Mouse (Mus musculus) CH12.LX (cell line): ENCODE results near the gene Alx3. TPM values are rescaled to one million over a fixed set of nuclear protein-coding genes. Genes with fewer than 3 reads are reported as not detected.

Experiments used
- DNase-seq: peaks from one replicate; pipeline ENCODE4 v3.0.0-alpha.2; 2013; ENCODE audit errors: extremely low read depth
- H3K27ac ChIP-seq: 2 replicates; pipeline ENCODE4 v1.5.1; 2012; ENCODE audit warnings: low read depth, mild to moderate bottlenecking, control low read depth, moderate library complexity; ENCODE audit not compliant: insufficient read depth
- H3K27me3 ChIP-seq: replicated peaks from 2 replicates; pipeline ENCODE3; 2012; ENCODE audit warnings: inconsistent platforms
- H3K36me3 ChIP-seq, 2 experiments: replicated peaks in 1 of 2; 2 replicates each; pipeline versions ENCODE3 to v1.6.1; 2012; ENCODE audit warnings: inconsistent platforms in 1 of 2, low read length in 1 of 2, mild to moderate bottlenecking in 1 of 2, mixed read lengths in 1 of 2, moderate library complexity in 1 of 2; ENCODE audit not compliant: control insufficient read depth in 1 of 2, insufficient read depth in 1 of 2
- H3K4me1 ChIP-seq, 2 experiments: 2 replicates each; pipeline ENCODE4 v1.6.1; 2012; ENCODE audit warnings: inconsistent platforms in 1 of 2, moderate library complexity in 1 of 2; ENCODE audit not compliant: insufficient read depth in 2 of 2, control insufficient read depth in 1 of 2
- H3K4me2 ChIP-seq: 2 replicates; pipeline ENCODE4 v1.6.1; 2012; ENCODE audit warnings: low read depth, mild to moderate bottlenecking, control low read depth; ENCODE audit not compliant: poor library complexity, insufficient read depth, severe bottlenecking
- H3K4me3 ChIP-seq, 3 experiments: fragments of 150-350 bp in 1 of 3; sonication (generic) in 1 of 3; replicated peaks in 1 of 3; 2 replicates each; pipeline versions ENCODE3 to v1.5.1; 2011 to 2012; ENCODE audit warnings: low read depth in 2 of 3, low read length in 2 of 3, mild to moderate bottlenecking in 2 of 3, moderate library complexity in 2 of 3, control low read depth in 1 of 3, improper control_type of control experiment in 1 of 3, inconsistent platforms in 1 of 3, mixed read lengths in 1 of 3; ENCODE audit not compliant: poor library complexity in 1 of 3
- H3K79me2 ChIP-seq: replicated peaks from 2 replicates; pipeline ENCODE4 v1.6.1; 2012; ENCODE audit warnings: mild to moderate bottlenecking, moderate library complexity; ENCODE audit not compliant: control insufficient read depth, poor library complexity, insufficient read depth, severe bottlenecking; ENCODE audit errors: extremely low read depth
- H3K9ac ChIP-seq: 2 replicates; pipeline ENCODE4 v1.6.1; 2012; ENCODE audit warnings: low read depth, mild to moderate bottlenecking, control low read depth, moderate library complexity; ENCODE audit not compliant: insufficient read depth
- H3K9me3 ChIP-seq: replicated peaks from 2 replicates; pipeline ENCODE3; 2012; ENCODE audit warnings: low read length, inconsistent platforms, mixed read lengths
- CHD1 ChIP-seq: IDR thresholded peaks from 2 replicates; pipeline ENCODE4 v1.6.1; 2012; ENCODE audit warnings: low read depth, low read length, improper control_type of control experiment, inconsistent platforms
- CHD2 ChIP-seq: IDR thresholded peaks from 2 replicates; pipeline ENCODE4 v1.6.1; 2011; ENCODE audit warnings: low read length, improper control_type of control experiment
- CTCF ChIP-seq, 2 experiments: IDR thresholded peaks in 1 of 2; conservative IDR thresholded peaks in 1 of 2; 2 replicates each; pipeline ENCODE4 v1.5.1; 2011 to 2012; ENCODE audit warnings: low read depth in 2 of 2, low read length in 2 of 2, improper control_type of control experiment in 1 of 2, inconsistent platforms in 1 of 2, mild to moderate bottlenecking in 1 of 2, moderate library complexity in 1 of 2
- ELF1 ChIP-seq: IDR thresholded peaks from 2 replicates; pipeline ENCODE4 v1.6.1; 2014; ENCODE audit warnings: low read depth, mild to moderate bottlenecking, inconsistent platforms, low read length, improper control_type of control experiment
- ETS1 ChIP-seq: conservative IDR thresholded peaks from 2 replicates; pipeline ENCODE4 v1.6.1; 2012; ENCODE audit warnings: low read depth, mild to moderate bottlenecking, inconsistent platforms, low read length, improper control_type of control experiment, moderate library complexity
- IRF4 ChIP-seq: IDR thresholded peaks from 2 replicates; pipeline ENCODE4 v1.6.1; 2014; ENCODE audit warnings: low read depth, mild to moderate bottlenecking, inconsistent platforms, low read length, improper control_type of control experiment
- JUN ChIP-seq: IDR thresholded peaks from 2 replicates; pipeline ENCODE4 v1.6.1; 2011; ENCODE audit warnings: low read depth, mild to moderate bottlenecking, low read length, improper control_type of control experiment, moderate library complexity; ENCODE audit not compliant: insufficient read depth
- KAT2A ChIP-seq: IDR thresholded peaks from 2 replicates; pipeline ENCODE4 v1.6.1; 2012; ENCODE audit warnings: low read length, improper control_type of control experiment, inconsistent platforms; ENCODE audit not compliant: insufficient replicate concordance
- MAFK ChIP-seq: IDR thresholded peaks from 2 replicates; pipeline ENCODE4 v1.6.1; 2011; ENCODE audit warnings: low read length, improper control_type of control experiment; ENCODE audit not compliant: insufficient replicate concordance
- MAZ ChIP-seq: IDR thresholded peaks from 2 replicates; pipeline ENCODE4 v1.6.1; 2012; ENCODE audit warnings: low read depth, mild to moderate bottlenecking, inconsistent platforms, low read length, improper control_type of control experiment, moderate library complexity
- MXI1 ChIP-seq: IDR thresholded peaks from 2 replicates; pipeline ENCODE4 v1.6.1; 2011; ENCODE audit warnings: mild to moderate bottlenecking, low read depth, low read length, improper control_type of control experiment
- MYC ChIP-seq: IDR thresholded peaks from 2 replicates; pipeline ENCODE4 v1.6.1; 2011; ENCODE audit warnings: low read depth, mild to moderate bottlenecking, improper control_type of control experiment, low read length
- NRF1 ChIP-seq: IDR thresholded peaks from 2 replicates; pipeline ENCODE4 v1.6.1; 2014; ENCODE audit warnings: low read depth, mild to moderate bottlenecking, inconsistent platforms, low read length, improper control_type of control experiment, moderate library complexity
- PAX5 ChIP-seq: IDR thresholded peaks from 2 replicates; pipeline ENCODE4 v1.6.1; 2012; ENCODE audit warnings: low read length, inconsistent platforms, mixed read lengths
- POLR2A ChIP-seq: IDR thresholded peaks from 2 replicates; pipeline ENCODE4 v1.6.1; 2011; ENCODE audit warnings: low read depth, mild to moderate bottlenecking, improper control_type of control experiment, low read length
- RCOR1 ChIP-seq: conservative IDR thresholded peaks from 2 replicates; pipeline ENCODE4 v1.6.1; 2012; ENCODE audit warnings: low read depth, mild to moderate bottlenecking, inconsistent platforms, low read length, improper control_type of control experiment
- SIN3A ChIP-seq: IDR thresholded peaks from 2 replicates; pipeline ENCODE4 v1.6.1; 2012; ENCODE audit warnings: low read length, improper control_type of control experiment, inconsistent platforms
- TBP ChIP-seq: conservative IDR thresholded peaks from 2 replicates; pipeline ENCODE4 v1.6.1; 2011; ENCODE audit warnings: low read depth, low read length, improper control_type of control experiment
- USF2 ChIP-seq: conservative IDR thresholded peaks from 2 replicates; pipeline ENCODE4 v1.6.1; 2011; ENCODE audit warnings: low read depth, low read length, improper control_type of control experiment
- ZC3H11A ChIP-seq: IDR thresholded peaks from 2 replicates; pipeline ENCODE4 v1.6.1; 2012; ENCODE audit warnings: low read depth, mild to moderate bottlenecking, inconsistent platforms, low read length, improper control_type of control experiment
- ZMIZ1 ChIP-seq: IDR thresholded peaks from 2 replicates; pipeline ENCODE4 v1.6.1; 2012; ENCODE audit warnings: low read depth, mild to moderate bottlenecking, inconsistent platforms, low read length, improper control_type of control experiment
- dilution Hi-C: fragments of 300-500 bp; cut with MboI; formaldehyde crosslinking; loops from 2 replicates; pipeline ENCODE4 v1.14.3; 2020; ENCODE audit warnings: low sequenced_read_pairs; ENCODE audit not compliant: extremely low pct_unique_long_range_greater_than_20kb, extremely low pct_ligation_motif_present
- in situ Hi-C: fragments of 300-500 bp; cut with MboI; formaldehyde crosslinking; loops from 3 replicates; pipeline ENCODE4 v1.14.3; 2019; ENCODE audit warnings: low sequenced_read_pairs, low pct_ligation_motif_present, low pct_unique_long_range_greater_than_20kb, mixed read lengths
- polyA plus RNA-seq: library from polyadenylated mRNA; unstranded; fragments of >175 nt; gene quantifications from 2 replicates; pipeline ENCODE4 v1.2.1, GENCODE M21; 2012; ENCODE audit warnings: low read depth; ENCODE audit not compliant: insufficient read length
- total RNA-seq, 2 experiments: library from RNA; depleted of rRNA; stranded (reverse); fragments of 300-350 nt in 1 of 2; fragments of >200 nt in 1 of 2; gene quantifications; 2 replicates each; pipeline ENCODE4 v1.2.3; 2012 to 2014

Alx3 gene
- total and polyA plus RNA-seq, 3 experiments: not detected

DNA sequence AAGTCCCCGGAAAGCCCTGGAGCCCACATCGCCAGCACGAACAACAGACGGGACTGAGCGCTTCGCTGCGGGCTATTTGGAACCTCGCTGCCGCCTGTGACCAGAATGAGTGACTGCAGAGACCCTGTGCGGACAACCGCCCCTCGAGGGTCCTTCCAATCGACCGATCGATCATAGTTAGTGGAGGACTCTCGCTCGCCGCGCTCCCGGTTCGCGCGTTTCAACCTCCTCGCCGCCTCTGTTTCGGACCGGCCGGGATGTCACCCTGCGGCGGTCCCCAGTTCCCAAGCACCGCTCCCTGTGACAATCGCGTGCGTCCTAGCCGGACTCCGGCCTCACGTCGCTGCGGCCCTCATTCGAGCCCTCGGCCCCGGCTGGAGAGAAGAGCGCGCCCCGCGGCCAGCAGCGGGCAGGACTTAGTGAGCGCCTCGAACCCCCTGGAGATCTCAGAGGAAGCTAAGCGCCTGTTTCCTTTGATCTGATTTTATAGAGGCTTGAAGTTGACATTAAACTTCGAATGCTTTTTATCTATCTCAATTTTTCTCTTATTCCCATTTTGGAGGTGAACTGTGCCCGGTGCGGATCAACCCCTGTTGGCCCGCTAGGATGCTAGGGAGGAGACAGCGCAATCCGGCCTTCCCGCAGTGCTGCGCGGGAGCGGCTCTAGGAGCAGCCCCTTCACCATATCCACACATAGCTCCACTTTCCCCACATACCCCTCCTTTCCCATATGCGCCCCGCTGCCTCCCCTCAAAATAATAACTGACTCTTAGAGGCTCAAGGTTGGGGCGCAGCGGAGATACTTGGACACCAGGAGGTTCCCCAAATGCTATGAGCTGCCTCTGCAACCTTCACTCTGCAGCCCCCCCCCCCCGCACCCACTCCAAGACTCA lies 11.7 kb upstream of the Alx3 start:
- peaks cover 2% of the 10 kb centered on the region for H3K27me3 ChIP-seq
- H3K27ac ChIP-seq: no peak overlapping the region
- no peak for TF ChIP-seq PAX5
- TF ChIP-seq USF2: no peak
- no peak for TF ChIP-seq MAFK
- TF ChIP-seq TBP: no peak
- TF ChIP-seq CHD1: no peak
- no peak for TF ChIP-seq CTCF (conservative IDR thresholded peaks at IDR 0.05 in 1 of 2, IDR thresholded peaks at IDR 0.05 in 1 of 2; ENCODE audit: low read depth in 2 of 2, low read length in 2 of 2)
- TF ChIP-seq ETS1: no peak
- no peak for TF ChIP-seq MYC
- no peak for TF ChIP-seq CHD2
- no peak for TF ChIP-seq ZMIZ1
- TF ChIP-seq ZC3H11A: no peak
- TF ChIP-seq POLR2A: no peak
- TF ChIP-seq ELF1: no peak
- no peak overlapping the region for H3K9ac ChIP-seq
- H3K4me3 ChIP-seq: no peak overlapping the region
- peaks cover 0 to 14% of the 10 kb centered on the region in 2 experiments; a peak in 2 of 4 replicates for H3K4me1 ChIP-seq
- H3K36me3 ChIP-seq: no peaks in the 10 kb centered on the region
- no peak overlapping the region for H3K4me2 ChIP-seq
- DNase-seq: no peak
- dilution Hi-C loops (no loop called here), in situ Hi-C loops (no loop called here)
- no peaks in the 10 kb centered on the region for H3K9me3 ChIP-seq
- no peaks in the 10 kb centered on the region for H3K79me2 ChIP-seq

- H3K27ac ChIP-seq: no peak overlapping the region
- in situ Hi-C loops: no loop called here
- no peaks in the 10 kb centered on the region for H3K9me3 ChIP-seq
- peaks cover 0 to 8% of the 10 kb centered on the region in 2 experiments; a peak in 1 of 4 replicates for H3K4me1 ChIP-seq
- no peak for DNase-seq
- H3K9ac ChIP-seq: no peak overlapping the region
- H3K4me2 ChIP-seq: no peak overlapping the region
- peaks cover 2% of the 10 kb centered on the region for H3K27me3 ChIP-seq
- TF ChIP-seq MXI1: no peak
- TF ChIP-seq NRF1: no peak
- no peak for TF ChIP-seq JUN
- no peak for TF ChIP-seq MAZ
- TF ChIP-seq ZMIZ1: no peak
- TF ChIP-seq CHD2: no peak
- no peak for TF ChIP-seq SIN3A
- TF ChIP-seq KAT2A: no peak
- no peak for TF ChIP-seq IRF4
- no peak for TF ChIP-seq TBP
- TF ChIP-seq RCOR1: no peak
- H3K79me2 ChIP-seq: no peaks in the 10 kb centered on the region
- no peaks in the 10 kb centered on the region for H3K36me3 ChIP-seq
- dilution Hi-C loops: no loop called here
- H3K4me3 ChIP-seq: no peak overlapping the region
Observed at GRCm38 (mm10) chr3:107583893-107584292, 10.9 kb upstream of the Alx3 start.
